Mouse (Mus musculus): Measurements from ENCODE around the gene Ctc1. TPM values are rescaled to one million over a fixed set of nuclear protein-coding genes. Genes with fewer than 3 reads are reported as not detected.
"Not testable (repeated sequence)": the region's sequence is repeated elsewhere in the genome, so short reads cannot be mapped to it uniquely, and the experiment has no call there.

Gene Ctc1
- polyA plus RNA-seq, 1 experiment from 2014 or later: 51.8 TPM

DNA sequence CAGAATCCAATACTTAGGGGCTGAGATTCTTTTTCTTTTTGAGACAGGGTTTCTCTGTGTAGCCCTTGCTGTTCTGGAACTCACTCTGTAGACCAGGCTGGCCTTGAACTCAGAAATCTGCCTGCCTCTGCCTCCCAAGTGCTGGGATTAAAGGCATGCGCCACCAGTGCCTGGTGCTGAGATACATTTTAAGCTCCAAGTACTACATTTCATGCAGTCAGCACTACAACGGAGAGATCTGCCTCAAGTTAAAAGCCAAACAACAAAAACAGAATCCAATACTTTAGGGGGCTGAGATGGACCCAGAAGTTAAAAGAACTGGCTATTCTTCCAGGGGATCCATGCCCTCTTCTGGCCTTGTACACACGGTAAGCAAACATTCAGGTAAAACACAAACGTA is 12.9 kb upstream of the Ctc1 start:
- not testable (repeated sequence) for H3K27ac ChIP-seq (ENCODE audit: low read depth, low read length); H3K9ac ChIP-seq (replicated peaks; ENCODE audit: low read depth, low read length); H3K9me3 ChIP-seq (ENCODE audit: control insufficient read depth, low read length); H3K27me3 ChIP-seq (ENCODE audit: control insufficient read depth, insufficient read depth, low read length); H3K4me1 ChIP-seq (ENCODE audit: control insufficient read depth, insufficient read depth, low read length); H3K4me2 ChIP-seq (ENCODE audit: low read depth, low read length); H3K4me3 ChIP-seq (ENCODE audit: low read depth, low read length); ATAC-seq (ENCODE audit: low read depth)
- WGBS: 94% methylated on average over 4 of the region's 4 CpGs
- peaks cover 36% of the 10 kb centered on the region for H3K36me3 ChIP-seq (ENCODE audit: control insufficient read depth, insufficient read depth, low read length)

DNA sequence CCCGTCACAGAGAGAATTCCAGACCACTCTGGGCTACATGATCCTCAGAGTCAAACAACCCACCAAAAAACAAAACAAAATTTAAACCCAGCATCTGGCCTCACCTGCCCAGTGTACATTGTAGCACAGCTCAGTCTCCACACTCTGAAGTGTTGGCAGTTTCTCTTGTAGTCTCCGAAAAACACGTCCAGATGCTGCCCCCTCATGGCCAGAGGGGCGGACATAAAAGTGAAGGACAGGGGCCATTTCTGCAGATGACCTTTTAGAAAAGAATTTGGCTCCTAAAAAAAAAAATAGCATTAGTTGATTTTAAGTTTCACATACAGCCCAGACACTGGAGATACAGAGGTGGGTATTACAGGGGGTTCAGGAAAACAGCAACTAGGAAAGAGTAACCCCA is 12.1 kb upstream of the Ctc1 start:
- Histone ChIP-seq H3K9ac (replicated peaks; ENCODE audit: low read depth, low read length) (no peak overlapping the region), H3K4me2 (ENCODE audit: low read depth, low read length) (no peak overlapping the region), H3K4me3 (ENCODE audit: low read depth, low read length) (no peak overlapping the region), H3K36me3 (ENCODE audit: control insufficient read depth, insufficient read depth, low read length) (peaks cover 29% of the 10 kb centered on the region; the same call in 1 of the 2 replicates), H3K4me1 (ENCODE audit: control insufficient read depth, insufficient read depth, low read length) (peaks cover 3% of the 10 kb centered on the region; the same call in 1 of the 2 replicates), H3K9me3 (ENCODE audit: control insufficient read depth, low read length) (no peaks in the 10 kb centered on the region), H3K27ac (ENCODE audit: low read depth, low read length) (no peak overlapping the region), H3K27me3 (ENCODE audit: control insufficient read depth, insufficient read depth, low read length) (no peaks in the 10 kb centered on the region)
- no peak for ATAC-seq (ENCODE audit: low read depth)
- 77% methylated on average over 4 of the region's 4 CpGs for WGBS

DNA sequence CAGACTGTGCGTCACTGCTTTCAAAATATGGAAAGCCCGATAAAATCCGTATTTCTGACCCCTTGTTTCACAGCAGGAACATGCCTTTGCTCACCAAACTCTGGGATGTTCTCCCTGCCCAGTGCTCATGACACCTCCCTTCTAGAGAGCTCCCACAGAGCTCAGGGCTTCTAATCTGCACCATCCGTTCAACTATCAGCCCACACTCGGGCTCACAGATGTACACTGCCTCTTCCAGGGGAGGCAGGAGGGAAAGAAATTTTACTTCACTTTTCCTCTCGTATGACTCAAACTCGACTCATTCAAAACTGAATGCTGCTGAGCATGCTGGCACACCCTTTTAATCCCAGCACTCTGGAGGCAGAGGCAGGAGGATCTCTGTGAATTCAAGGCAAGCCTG is 10.5 kb upstream of the Ctc1 start:
- peaks cover 23% of the 10 kb centered on the region; the same call in 1 of the 2 replicates for H3K36me3 ChIP-seq (ENCODE audit: control insufficient read depth, insufficient read depth, low read length)
- no peaks in the 10 kb centered on the region for H3K9me3 ChIP-seq (ENCODE audit: control insufficient read depth, low read length)
- H3K4me3 ChIP-seq (ENCODE audit: low read depth, low read length): no peak overlapping the region
- H3K4me1 ChIP-seq (ENCODE audit: control insufficient read depth, insufficient read depth, low read length): peaks cover 3% of the 10 kb centered on the region; the same call in 1 of the 2 replicates
- H3K4me2 ChIP-seq (ENCODE audit: low read depth, low read length): no peak overlapping the region
- WGBS: 93% methylated on average over 7 of the region's 7 CpGs
- H3K9ac ChIP-seq (replicated peaks; ENCODE audit: low read depth, low read length): no peak overlapping the region
- no peak overlapping the region for H3K27ac ChIP-seq (ENCODE audit: low read depth, low read length)
- no peak for ATAC-seq (ENCODE audit: low read depth)
- H3K27me3 ChIP-seq (ENCODE audit: control insufficient read depth, insufficient read depth, low read length): no peaks in the 10 kb centered on the region

DNA sequence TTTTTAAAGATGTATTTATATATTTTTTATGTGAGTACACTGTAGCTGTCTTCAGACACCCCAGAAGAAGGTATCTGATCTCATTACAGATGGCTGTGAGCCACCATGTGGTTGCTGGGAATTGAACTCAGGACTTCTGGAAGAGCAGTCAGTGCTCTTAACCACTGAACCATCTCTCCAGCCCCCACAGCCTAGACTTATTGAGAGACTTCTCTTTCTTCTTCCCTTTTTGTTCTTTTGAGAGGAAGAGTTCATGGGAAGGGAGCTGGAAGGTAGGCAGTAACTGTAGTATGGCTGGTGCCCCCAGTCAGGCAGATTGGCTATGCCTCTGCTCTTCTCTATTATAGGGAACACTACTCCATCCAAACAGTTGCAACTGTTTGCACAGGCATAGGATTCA is 9.1 kb upstream of the Ctc1 start:
- ATAC-seq (ENCODE audit: low read depth); H3K4me1 ChIP-seq (ENCODE audit: control insufficient read depth, insufficient read depth, low read length); H3K36me3 ChIP-seq (ENCODE audit: control insufficient read depth, insufficient read depth, low read length); H3K27me3 ChIP-seq (ENCODE audit: control insufficient read depth, insufficient read depth, low read length); H3K9me3 ChIP-seq (ENCODE audit: control insufficient read depth, low read length); H3K9ac ChIP-seq (replicated peaks; ENCODE audit: low read depth, low read length); H3K4me3 ChIP-seq (ENCODE audit: low read depth, low read length); H3K27ac ChIP-seq (ENCODE audit: low read depth, low read length); H3K4me2 ChIP-seq (ENCODE audit: low read depth, low read length): not testable (repeated sequence)

DNA sequence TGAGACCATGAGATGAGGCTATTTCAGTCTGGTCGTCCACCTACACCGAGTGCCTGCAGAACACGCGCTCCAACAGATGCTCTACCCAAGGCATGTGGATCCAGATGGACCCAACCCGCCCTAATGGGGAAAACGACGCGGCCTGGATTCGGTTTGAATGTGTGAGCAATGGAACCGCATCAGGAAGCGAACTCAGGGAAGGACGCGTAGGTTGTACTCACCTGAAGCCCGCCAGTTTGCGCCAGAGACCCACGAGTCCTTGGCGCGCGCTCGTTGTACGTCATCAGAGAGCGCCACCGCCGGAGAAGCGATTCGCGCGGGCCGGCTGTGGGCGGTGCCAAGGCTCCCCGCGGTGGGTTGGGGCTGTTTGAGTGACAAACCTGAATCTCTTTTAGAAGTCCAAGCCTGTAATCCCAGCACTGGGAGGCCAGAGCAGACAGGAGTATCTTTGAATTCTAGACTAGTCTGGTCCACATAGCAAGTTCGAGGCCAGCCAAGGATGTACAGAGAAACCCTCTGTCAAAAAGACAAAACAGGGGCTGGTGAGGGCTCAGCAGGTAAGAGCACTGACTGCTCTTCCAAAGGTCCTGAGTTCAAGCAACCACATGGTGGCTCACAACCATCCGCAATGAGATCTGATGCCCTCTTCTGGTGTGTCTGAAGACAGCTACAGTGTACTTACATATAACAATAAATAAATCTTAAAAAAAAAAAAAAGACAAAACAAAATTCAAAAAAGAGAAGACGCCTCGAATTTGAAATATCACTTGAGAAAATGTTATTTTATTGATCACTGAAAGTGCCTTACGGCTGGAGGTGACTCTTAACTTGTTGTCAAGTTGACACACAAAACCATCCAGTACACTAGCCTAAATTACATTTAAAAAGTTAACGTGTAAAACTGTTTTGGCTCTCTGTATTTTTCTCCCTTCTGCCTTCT is 7.3 kb upstream of the Ctc1 start, which contains the start of gene Pfas:
TSS of gene Pfas (minus strand) at position 279 of the 940 bp plus-strand sequence.
- Histone ChIP-seq H3K27ac (ENCODE audit: low read depth, low read length) (peak within 1 kb of the TSS; percentile 40; the same call in 1 of the 2 replicates), H3K4me3 (ENCODE audit: low read depth, low read length) (peak within 1 kb of the TSS; percentile 62), H3K9me3 (ENCODE audit: control insufficient read depth, low read length) (no peaks in the 10 kb centered on the region), H3K9ac (replicated peaks; ENCODE audit: low read depth, low read length) (peak within 1 kb of the TSS; percentile 44), H3K36me3 (ENCODE audit: control insufficient read depth, insufficient read depth, low read length) (no peaks in the 10 kb centered on the region), H3K4me2 (ENCODE audit: low read depth, low read length) (peak within 1 kb of the TSS; percentile 69), H3K4me1 (ENCODE audit: control insufficient read depth, insufficient read depth, low read length) (peaks cover 6% of the 10 kb centered on the region; the same call in 1 of the 2 replicates), H3K27me3 (ENCODE audit: control insufficient read depth, insufficient read depth, low read length) (no peaks in the 10 kb centered on the region)
- 9% methylated on average over 38 of the region's 38 CpGs for WGBS
- peak; percentile 82 for ATAC-seq (ENCODE audit: low read depth)

DNA sequence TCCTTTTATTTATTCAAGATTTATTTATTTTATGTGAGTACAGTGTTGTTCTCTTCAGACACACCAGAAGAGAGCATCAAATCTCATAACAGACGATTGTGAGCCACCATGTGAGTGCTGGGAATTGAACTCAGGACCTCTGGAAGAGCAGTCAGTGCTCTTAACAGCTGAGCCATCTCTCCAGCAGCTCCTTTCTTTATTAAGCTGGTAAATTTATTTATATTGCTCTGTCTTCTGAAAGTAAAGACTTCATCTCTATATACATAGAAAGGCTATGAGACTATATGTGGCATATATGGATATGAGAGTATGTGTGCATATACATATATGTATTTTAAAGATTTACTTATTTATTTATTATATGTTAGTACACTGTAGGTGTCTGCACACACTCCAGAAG is 6.2 kb upstream of the Ctc1 start:
- Histone ChIP-seq H3K36me3 (ENCODE audit: control insufficient read depth, insufficient read depth, low read length) (no peaks in the 10 kb centered on the region), H3K9me3 (ENCODE audit: control insufficient read depth, low read length) (no peaks in the 10 kb centered on the region), H3K27ac (ENCODE audit: low read depth, low read length) (no peak overlapping the region), H3K27me3 (ENCODE audit: control insufficient read depth, insufficient read depth, low read length) (no peaks in the 10 kb centered on the region), H3K9ac (replicated peaks; ENCODE audit: low read depth, low read length) (no peak overlapping the region), H3K4me1 (ENCODE audit: control insufficient read depth, insufficient read depth, low read length) (peaks cover 6% of the 10 kb centered on the region; the same call in 1 of the 2 replicates), H3K4me2 (ENCODE audit: low read depth, low read length) (no peak overlapping the region), H3K4me3 (ENCODE audit: low read depth, low read length) (no peak overlapping the region)
- no peak for ATAC-seq (ENCODE audit: low read depth)
- 82% methylated on average over 1 of the region's 1 CpGs for WGBS

DNA sequence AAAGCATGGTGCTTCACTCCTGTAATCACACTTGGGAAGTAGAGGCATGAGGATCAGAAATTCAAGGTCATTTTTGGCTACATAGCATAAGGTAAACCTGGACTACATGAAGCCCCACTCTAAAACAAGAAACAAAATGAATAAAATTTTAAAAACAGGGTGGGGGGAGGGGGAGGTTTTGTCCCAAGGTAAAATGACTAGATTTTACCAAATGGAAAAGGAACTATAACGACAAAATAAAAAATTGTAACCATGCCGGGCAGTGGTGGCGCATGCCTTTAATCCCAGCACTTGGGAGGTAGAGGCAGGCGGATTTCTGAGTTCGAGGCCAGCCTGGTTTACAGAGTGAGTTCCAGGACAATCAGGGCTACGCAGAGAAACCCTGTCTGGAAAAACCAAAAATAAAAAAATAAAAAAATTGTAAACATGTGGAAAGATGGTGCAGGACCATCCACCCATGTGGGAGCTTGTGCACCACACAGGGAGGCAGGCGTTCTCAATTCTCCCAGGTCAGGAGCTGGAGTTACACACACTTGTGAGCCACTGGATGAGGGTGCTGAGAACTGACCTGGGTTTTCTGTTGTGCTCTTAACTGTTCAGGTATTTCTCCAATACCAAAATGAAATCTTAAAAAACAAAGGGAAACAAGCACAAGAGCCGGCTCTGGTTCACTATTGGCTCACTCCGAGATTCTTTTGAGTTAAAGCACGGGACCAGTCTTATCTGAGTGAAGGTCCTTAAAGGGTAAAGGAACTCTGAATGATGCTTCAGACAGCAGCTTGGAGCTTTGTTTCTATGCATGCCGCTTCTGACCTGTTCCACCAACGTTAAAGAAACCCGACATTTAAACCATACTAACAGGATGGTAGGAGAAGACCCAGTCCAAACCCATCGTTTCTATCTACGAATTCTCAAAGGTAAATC is 5.0 kb upstream of the Ctc1 start:
- Histone ChIP-seq H3K4me2 (ENCODE audit: low read depth, low read length) (no peak overlapping the region), H3K27me3 (ENCODE audit: control insufficient read depth, insufficient read depth, low read length) (no peaks in the 10 kb centered on the region), H3K4me1 (ENCODE audit: control insufficient read depth, insufficient read depth, low read length) (peaks cover 6% of the 10 kb centered on the region; the same call in 1 of the 2 replicates), H3K9me3 (ENCODE audit: control insufficient read depth, low read length) (no peaks in the 10 kb centered on the region), H3K9ac (replicated peaks; ENCODE audit: low read depth, low read length) (no peak overlapping the region), H3K36me3 (ENCODE audit: control insufficient read depth, insufficient read depth, low read length) (no peaks in the 10 kb centered on the region), H3K4me3 (ENCODE audit: low read depth, low read length) (no peak overlapping the region), H3K27ac (ENCODE audit: low read depth, low read length) (no peak overlapping the region)
- 91% methylated on average over 15 of the region's 15 CpGs for WGBS
- ATAC-seq (ENCODE audit: low read depth): no peak

DNA sequence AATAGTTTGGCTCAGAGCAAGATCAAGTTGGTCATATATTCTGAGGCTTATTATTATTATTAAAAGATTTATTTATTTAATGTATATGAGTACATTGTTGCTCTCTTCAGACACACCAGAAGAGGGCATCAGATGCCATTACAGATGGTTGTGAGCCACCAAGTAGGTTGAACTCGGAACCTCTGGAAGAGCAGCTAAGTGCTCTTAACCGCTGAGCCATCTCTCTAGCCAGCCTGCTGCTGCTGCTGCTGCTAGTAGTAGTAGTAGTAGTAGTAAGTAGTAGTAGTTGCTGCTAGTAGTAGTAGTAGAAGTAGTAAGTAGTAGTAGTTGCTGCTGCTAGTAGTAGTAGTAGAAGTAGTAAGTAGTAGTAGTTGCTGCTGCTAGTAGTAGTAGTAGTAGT is 4.3 kb upstream of the Ctc1 start:
- not testable (repeated sequence) for H3K9ac ChIP-seq (replicated peaks; ENCODE audit: low read depth, low read length); H3K27me3 ChIP-seq (ENCODE audit: control insufficient read depth, insufficient read depth, low read length); H3K9me3 ChIP-seq (ENCODE audit: control insufficient read depth, low read length); H3K36me3 ChIP-seq (ENCODE audit: control insufficient read depth, insufficient read depth, low read length); H3K4me1 ChIP-seq (ENCODE audit: control insufficient read depth, insufficient read depth, low read length); ATAC-seq (ENCODE audit: low read depth)
- Histone ChIP-seq H3K4me3 (ENCODE audit: low read depth, low read length) (peak overlapping the region; percentile 46), H3K27ac (ENCODE audit: low read depth, low read length) (peak overlapping the region; percentile 89; the same call in 1 of the 2 replicates), H3K4me2 (ENCODE audit: low read depth, low read length) (peak overlapping the region; percentile 67)
- 78% methylated on average over 2 of the region's 2 CpGs for WGBS
